8 mouse cellular contexts compared by ENCODE assay signal in genomic region chr5:38307255-38308101, GRCm38 (mm10). TPM values are rescaled to one million over a fixed set of nuclear protein-coding genes. Genes with fewer than 3 reads are reported as not detected.
DNase-seq lines count a peak whose midpoint lies in the region; ATAC-seq and TF ChIP-seq lines count a peak whose summit lies in the region.

No protein-coding gene starts in this region.

- peak overlapping the region; percentile 88 for H3K4me2 ChIP-seq in CH12.LX (ENCODE audit: insufficient read depth, low read depth, poor library complexity, severe bottlenecking)
- H3K4me2 ChIP-seq in forebrain, embryonic 11.5 days (ENCODE audit: low read depth, low read length, severe bottlenecking): peak overlapping the region; percentile 45
- H3K4me2 ChIP-seq in heart, postnatal 0 days (ENCODE audit: low read depth, low read length): peak overlapping the region; percentile 58
- peak overlapping the region; percentile 56 for H3K4me2 ChIP-seq in liver, embryonic 16.5 days (ENCODE audit: low read depth, low read length)
- H3K4me2 ChIP-seq in neural tube, embryonic 14.5 days (ENCODE audit: low read depth, low read length): peak overlapping the region; percentile 55

- in situ Hi-C loops in CH12.LX (cut with MboI; ENCODE audit: low pct_ligation_motif_present, low pct_unique_long_range_greater_than_20kb, low sequenced_read_pairs): loop anchor here (10.0 to 25.0 kb wide), 2 partner anchors 197 to 305 kb away; partner anchors contain the start of gene Slc2a9

- TF ChIP-seq RAD21 in CH12.LX (IDR thresholded peaks at IDR 0.05; ENCODE audit: low read depth, low read length): peak; percentile 77

- no peaks in the 10 kb centered on the region for H3K36me3 ChIP-seq in CH12.LX (replicated peaks in 1 of 2; ENCODE audit: control insufficient read depth in 1 of 2, insufficient read depth in 1 of 2, low read length in 1 of 2)
- no peaks in the 10 kb centered on the region for H3K36me3 ChIP-seq in forebrain, embryonic 11.5 days (ENCODE audit: control insufficient read depth, insufficient read depth, low read length)
- H3K36me3 ChIP-seq in heart, postnatal 0 days (replicated peaks; ENCODE audit: control insufficient read depth, insufficient read depth, low read length): no peaks in the 10 kb centered on the region
- no peaks in the 10 kb centered on the region for H3K36me3 ChIP-seq in liver, embryonic 16.5 days (ENCODE audit: control insufficient read depth, insufficient read depth)
- no peaks in the 10 kb centered on the region for H3K36me3 ChIP-seq in neural tube, embryonic 14.5 days (ENCODE audit: control insufficient read depth, insufficient read depth, low read length)

- no peak for TF ChIP-seq POLR2A in CH12.LX (IDR thresholded peaks at IDR 0.05; ENCODE audit: low read depth, low read length)

- no peaks in the 10 kb centered on the region for H3K9me3 ChIP-seq in CH12.LX (replicated peaks; ENCODE audit: low read length)
- H3K9me3 ChIP-seq in forebrain, embryonic 11.5 days (ENCODE audit: control insufficient read depth, low read length): no peaks in the 10 kb centered on the region
- no peaks in the 10 kb centered on the region for H3K9me3 ChIP-seq in heart, postnatal 0 days (replicated peaks; ENCODE audit: control insufficient read depth, low read length)
- no peaks in the 10 kb centered on the region for H3K9me3 ChIP-seq in liver, embryonic 16.5 days (replicated peaks; ENCODE audit: control insufficient read depth, low read length)
- H3K9me3 ChIP-seq in neural tube, embryonic 14.5 days (ENCODE audit: control insufficient read depth, low read length): no peaks in the 10 kb centered on the region

- peak; percentile 85 for ATAC-seq in forebrain, embryonic 11.5 days (replicated peaks; ENCODE audit: low FRiP score)
- ATAC-seq in heart, postnatal 0 days (ENCODE audit: insufficient read depth, low read depth): peak; percentile 86
- peak; percentile 45; the same call in 1 of the 2 replicates for ATAC-seq in liver, embryonic 16.5 days (ENCODE audit: low read depth)
- ATAC-seq in neural tube, embryonic 14.5 days (ENCODE audit: low read depth): peak; percentile 94

- H3K4me1 ChIP-seq in CH12.LX (ENCODE audit: control insufficient read depth in 1 of 2, insufficient read depth in 2 of 2): peaks cover 3 to 8% of the 10 kb centered on the region in 2 experiments; a peak in 2 of 4 replicates
- H3K4me1 ChIP-seq in forebrain, embryonic 11.5 days (replicated peaks; ENCODE audit: control insufficient read depth, insufficient read depth, low read length): 0 out of 2 replicates have a peak, but pooled peaks cover 2% of the 10 kb centered on the region
- no peaks in the 10 kb centered on the region for H3K4me1 ChIP-seq in heart, postnatal 0 days (ENCODE audit: control insufficient read depth, insufficient read depth)
- H3K4me1 ChIP-seq in liver, embryonic 16.5 days (ENCODE audit: control insufficient read depth, low read depth, low read length): no peaks in the 10 kb centered on the region
- no peaks in the 10 kb centered on the region for H3K4me1 ChIP-seq in neural tube, embryonic 14.5 days (ENCODE audit: control insufficient read depth, insufficient read depth, low read length)

- peaks cover 35% of the 10 kb centered on the region for H3K27me3 ChIP-seq in CH12.LX (replicated peaks)
- H3K27me3 ChIP-seq in forebrain, embryonic 11.5 days (ENCODE audit: control insufficient read depth, insufficient read depth, low read length): peaks cover 4% of the 10 kb centered on the region; the same call in 1 of the 2 replicates
- H3K27me3 ChIP-seq in heart, postnatal 0 days (ENCODE audit: control insufficient read depth, insufficient read depth, low read length): peaks cover 13% of the 10 kb centered on the region
- no peaks in the 10 kb centered on the region for H3K27me3 ChIP-seq in liver, embryonic 16.5 days (ENCODE audit: control insufficient read depth, insufficient read depth, low read depth, low read length)
- no peaks in the 10 kb centered on the region for H3K27me3 ChIP-seq in neural tube, embryonic 14.5 days (ENCODE audit: control insufficient read depth, insufficient read depth, low read length)

- WGBS in forebrain, embryonic 11.5 days: 10% methylated on average over 26 of the region's 26 CpGs
- WGBS in heart, postnatal 0 days: 9% methylated on average over 26 of the region's 26 CpGs
- 8% methylated on average over 26 of the region's 26 CpGs for WGBS in liver, embryonic 16.5 days (ENCODE audit: insufficient replicate concordance)
- 9% methylated on average over 26 of the region's 26 CpGs for WGBS in neural tube, embryonic 14.5 days

- TF ChIP-seq CTCF in CH12.LX (conservative IDR thresholded peaks at IDR 0.05 in 1 of 2, IDR thresholded peaks at IDR 0.05 in 1 of 2; ENCODE audit: low read depth in 2 of 2, low read length in 2 of 2): peak; percentile 88 to 94
- peak; percentile 96 for TF ChIP-seq CTCF in heart, postnatal 0 days (IDR thresholded peaks at IDR 0.05; ENCODE audit: low read depth)

- no peak overlapping the region for H3K9ac ChIP-seq in CH12.LX (ENCODE audit: insufficient read depth, low read depth)
- 0 out of 2 replicates have a peak overlapping the region, but pooled peaks have one; percentile 9 for H3K9ac ChIP-seq in forebrain, embryonic 11.5 days (ENCODE audit: low read length)
- no peak overlapping the region for H3K9ac ChIP-seq in heart, postnatal 0 days (replicated peaks; ENCODE audit: low read depth, low read length)
- H3K9ac ChIP-seq in liver, embryonic 16.5 days (ENCODE audit: low read depth, low read length): no peak overlapping the region
- H3K9ac ChIP-seq in neural tube, embryonic 14.5 days (replicated peaks; ENCODE audit: low read depth, low read length): no peak overlapping the region

- no peak for TF ChIP-seq EP300 in CH12.LX (IDR thresholded peaks at IDR 0.05; ENCODE audit: low read length)
- no peak for TF ChIP-seq EP300 in heart, postnatal 0 days (IDR thresholded peaks at IDR 0.05; ENCODE audit: low read depth)

- DNase-seq in CH12.LX (ENCODE audit: extremely low read depth): peak; percentile 87
- DNase-seq in c-Kit-positive CD71-positive TER-119-negative erythroid progenitor cells, embryonic 14.5 days (ENCODE audit: low read depth): peak; percentile 74
- peak; percentile 94 for DNase-seq in forebrain, embryonic 11.5 days (ENCODE audit: low spot score)
- peak; percentile 76 for DNase-seq in heart, postnatal 0 days (ENCODE audit: low spot score)
- peak; percentile 94 to 95 for DNase-seq in kidney, postnatal 4 days
- peak; percentile 94 for DNase-seq in testis, postnatal 10 days (ENCODE audit: low spot score)

- peak overlapping the region in 2 of 3 experiments; percentile 19 to 23 for H3K4me3 ChIP-seq in CH12.LX (replicated peaks in 1 of 3; ENCODE audit: low read depth in 2 of 3, low read length in 2 of 3, poor library complexity in 1 of 3)
- peak overlapping the region; percentile 25 for H3K4me3 ChIP-seq in forebrain, embryonic 11.5 days (ENCODE audit: low read depth, low read length)
- peak overlapping the region; percentile 36 for H3K4me3 ChIP-seq in heart, postnatal 0 days (ENCODE audit: low read depth, low read length)
- peak overlapping the region; percentile 44 for H3K4me3 ChIP-seq in liver, embryonic 16.5 days (ENCODE audit: low read depth, low read length)
- H3K4me3 ChIP-seq in neural tube, embryonic 14.5 days (ENCODE audit: low read depth, low read length): peak overlapping the region; percentile 31

- no peaks in the 10 kb centered on the region for H3K79me2 ChIP-seq in CH12.LX (replicated peaks; ENCODE audit: control insufficient read depth, extremely low read depth, insufficient read depth, poor library complexity, severe bottlenecking)

- H3K27ac ChIP-seq in CH12.LX (ENCODE audit: insufficient read depth, low read depth): no peak overlapping the region
- H3K27ac ChIP-seq in forebrain, embryonic 11.5 days (ENCODE audit: low read depth, low read length): no peak overlapping the region
- H3K27ac ChIP-seq in heart, postnatal 0 days (ENCODE audit: low read depth): no peak overlapping the region
- no peak overlapping the region for H3K27ac ChIP-seq in liver, embryonic 16.5 days (ENCODE audit: low read length)
- H3K27ac ChIP-seq in neural tube, embryonic 14.5 days (ENCODE audit: low read depth, low read length): no peak overlapping the region

- dilution Hi-C loops in CH12.LX (cut with MboI; ENCODE audit: extremely low pct_ligation_motif_present, extremely low pct_unique_long_range_greater_than_20kb, low sequenced_read_pairs): no loop called here

TF ChIP-seq in CH12.LX, 34 proteins besides CTCF, POLR2A, EP300 and RAD21 (continues in another document):
- no peak for TF ChIP-seq UBTF (IDR thresholded peaks at IDR 0.05; ENCODE audit: low read depth, low read length)

RNA-seq across cellular contexts. Expression of gene Drd5, which starts 11.7 kb away (rescaled TPM):
- not detected in 2 replicates for total RNA-seq in CH12.LX (2012; rRNA removed)
- not detected in 2 replicates for total RNA-seq in CH12.LX (2014; rRNA removed)
- not detected in 2 replicates for polyA plus RNA-seq in CH12.LX (2012; ENCODE audit: insufficient read length, low read depth)
- not detected in 2 replicates for polyA plus RNA-seq in forebrain, embryonic 11.5 days (2014; fragmentation: Nextera tagmentation; extraction: Ambion mirVana)
- not detected in 2 replicates for total RNA-seq in heart, postnatal 0 days (2014; rRNA removed; ENCODE audit: low replicate concordance)
- polyA plus RNA-seq in heart, postnatal 0 days (2015; fragmentation: Nextera tagmentation; extraction: Ambion mirVana): not detected in 2 replicates
- not detected in 2 replicates for polyA plus RNA-seq in liver, embryonic 16.5 days (2015; fragmentation: Nextera tagmentation; extraction: Ambion mirVana)
- polyA plus RNA-seq in neural tube, embryonic 14.5 days (2014; fragmentation: Nextera tagmentation; extraction: Ambion mirVana): 0.57 and 1.2 TPM in 2 replicates

RNA-seq across cellular contexts. Expression of gene Otop1, which starts 31.7 kb away (rescaled TPM):
- total RNA-seq in CH12.LX (2012; rRNA removed) (not detected in 2 replicates), CH12.LX (2014; rRNA removed) (not detected in 2 replicates)
- not detected in 2 replicates for polyA plus RNA-seq in CH12.LX (2012; ENCODE audit: insufficient read length, low read depth)
- polyA plus RNA-seq in forebrain, embryonic 11.5 days (2014; fragmentation: Nextera tagmentation; extraction: Ambion mirVana): not detected in 2 replicates
- total RNA-seq in heart, postnatal 0 days (2014; rRNA removed; ENCODE audit: low replicate concordance): not detected in 2 replicates
- polyA plus RNA-seq in heart, postnatal 0 days (2015; fragmentation: Nextera tagmentation; extraction: Ambion mirVana): not detected in 2 replicates
- polyA plus RNA-seq in liver, embryonic 16.5 days (2015; fragmentation: Nextera tagmentation; extraction: Ambion mirVana): not detected in 2 replicates
- polyA plus RNA-seq in neural tube, embryonic 14.5 days (2014; fragmentation: Nextera tagmentation; extraction: Ambion mirVana): not detected in 2 replicates

RNA-seq across cellular contexts. Expression of gene Tmem128, which starts 47.5 kb away (rescaled TPM):
- 64.1 and 65.1 TPM in 2 replicates for total RNA-seq in CH12.LX (2012; rRNA removed)
- 109 and 113 TPM in 2 replicates for total RNA-seq in CH12.LX (2014; rRNA removed)
- 40.4 and 43.5 TPM in 2 replicates for polyA plus RNA-seq in CH12.LX (2012; ENCODE audit: insufficient read length, low read depth)
- polyA plus RNA-seq in forebrain, embryonic 11.5 days (2014; fragmentation: Nextera tagmentation; extraction: Ambion mirVana): 82.6 and 100 TPM in 2 replicates
- 46.9 and 92.8 TPM in 2 replicates for total RNA-seq in heart, postnatal 0 days (2014; rRNA removed; ENCODE audit: low replicate concordance)
- polyA plus RNA-seq in heart, postnatal 0 days (2015; fragmentation: Nextera tagmentation; extraction: Ambion mirVana): 48.0 and 50.8 TPM in 2 replicates
- polyA plus RNA-seq in liver, embryonic 16.5 days (2015; fragmentation: Nextera tagmentation; extraction: Ambion mirVana): 35.4 and 41.3 TPM in 2 replicates
- polyA plus RNA-seq in neural tube, embryonic 14.5 days (2014; fragmentation: Nextera tagmentation; extraction: Ambion mirVana): 110 and 112 TPM in 2 replicates
